Mouse (Mus musculus) adrenal gland, postnatal 4 days (tissue): ENCODE measurements around the gene Hdac4. TPM values are rescaled to one million over a fixed set of nuclear protein-coding genes. Genes with fewer than 3 reads are reported as not detected.

Experiments
- DNase-seq, 2 experiments: peaks; one replicate each; pipeline ENCODE4 v3.0.0; 2021 to 2022; ENCODE audit warnings: low spot score in 2 of 2, mixed read lengths in 2 of 2
- total RNA-seq, 2 experiments: library from RNA; stranded (reverse); gene quantifications; 2 replicates each; pipeline ENCODE4 v1.2.3; 2021

Gene Hdac4
- total RNA-seq, 2 experiments from 2014 or later: 93.3 to 97.8 TPM

GRCm38 (mm10) chr1:91927536-91928315 lies 267.8 kb downstream of the Hdac4 start:
- no peak for DNase-seq

DNA sequence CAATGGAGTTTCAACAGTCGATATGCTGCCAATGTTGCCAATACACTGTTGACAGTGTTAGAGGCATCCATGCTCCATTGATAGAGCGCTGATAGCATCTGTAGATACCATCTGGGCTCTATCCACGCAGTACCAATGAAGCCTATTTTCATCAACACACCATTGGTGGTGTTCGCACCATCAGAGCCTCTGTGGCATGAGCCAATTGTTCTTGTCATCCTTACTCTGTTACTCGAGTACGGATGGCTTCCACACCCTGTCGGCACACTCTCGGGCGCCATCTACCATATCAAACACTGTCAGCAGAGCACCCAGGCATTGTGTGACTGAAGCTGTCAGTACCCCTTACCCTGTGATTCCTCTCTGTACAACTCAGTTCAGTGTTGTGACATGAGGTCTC lies 271.9 kb downstream of the Hdac4 start:
- DNase-seq: no peak

DNA sequence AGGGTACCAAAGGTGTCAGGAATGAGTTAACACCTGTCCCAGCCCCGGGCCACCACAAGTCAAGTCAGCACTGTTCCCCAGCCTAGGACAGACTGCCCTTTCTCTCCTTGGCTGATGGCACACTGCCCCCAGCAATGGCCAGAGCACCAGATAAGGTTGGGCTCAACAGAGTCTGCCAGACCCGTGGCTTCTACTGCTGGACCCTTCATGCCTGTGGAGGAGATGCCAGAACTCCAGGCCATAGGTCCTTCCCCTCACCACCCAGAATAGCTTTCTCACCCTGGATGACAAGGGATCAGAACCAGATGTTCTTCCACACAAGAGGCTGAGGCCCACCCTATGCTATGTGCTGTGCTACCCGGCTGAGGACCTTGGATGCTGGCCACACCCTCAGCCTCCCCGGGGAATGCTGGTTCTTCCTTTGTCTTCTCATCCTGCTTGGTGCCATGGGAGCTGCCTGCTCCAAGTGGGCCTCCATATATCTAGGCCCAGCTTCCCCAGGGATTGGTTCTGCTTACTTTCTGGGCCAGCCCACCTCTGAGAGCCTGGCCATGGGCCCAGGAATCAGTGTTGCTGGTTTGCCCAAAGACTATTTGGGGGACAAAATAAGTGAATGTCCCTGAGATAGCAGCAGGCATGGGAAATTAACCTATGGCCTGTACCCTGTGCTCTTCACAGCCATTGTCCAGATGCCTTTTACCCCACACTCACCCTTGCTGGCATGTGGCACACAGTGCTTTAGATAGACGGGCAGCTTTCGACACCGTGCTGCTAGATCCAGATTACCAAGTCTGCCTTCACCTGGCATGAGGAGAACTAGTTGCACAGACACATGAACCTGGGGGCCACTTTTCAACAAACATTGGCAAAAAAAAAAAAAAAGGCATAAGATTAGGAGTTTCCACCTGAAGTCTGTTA lies 273.0 kb downstream of the Hdac4 start:
- DNase-seq: no peak

- no peak for DNase-seq
These were observed 273.8 kb downstream of the Hdac4 start for GRCm38 (mm10) chr1:91921702-91922101.

DNA sequence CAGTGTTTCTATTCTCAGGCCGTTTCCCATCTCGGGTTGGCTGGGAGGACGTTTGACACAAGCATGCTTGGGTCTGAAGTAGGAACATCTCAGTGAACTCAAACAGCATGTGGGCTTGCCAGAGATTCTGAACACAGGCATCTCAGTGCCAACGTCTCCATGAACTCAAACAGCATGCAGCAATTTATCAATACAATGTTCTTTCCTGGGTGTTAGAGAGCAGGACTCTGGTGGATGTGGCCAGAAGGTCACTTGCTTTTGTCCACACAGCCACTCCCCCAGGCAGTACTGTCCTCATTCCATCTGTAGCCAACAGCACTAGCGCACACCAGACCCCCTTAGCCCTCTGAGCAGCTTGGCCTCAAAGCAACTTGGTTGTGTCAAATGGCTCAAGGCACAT lies 274.2 kb downstream of the Hdac4 start:
- no peak for DNase-seq

DNA sequence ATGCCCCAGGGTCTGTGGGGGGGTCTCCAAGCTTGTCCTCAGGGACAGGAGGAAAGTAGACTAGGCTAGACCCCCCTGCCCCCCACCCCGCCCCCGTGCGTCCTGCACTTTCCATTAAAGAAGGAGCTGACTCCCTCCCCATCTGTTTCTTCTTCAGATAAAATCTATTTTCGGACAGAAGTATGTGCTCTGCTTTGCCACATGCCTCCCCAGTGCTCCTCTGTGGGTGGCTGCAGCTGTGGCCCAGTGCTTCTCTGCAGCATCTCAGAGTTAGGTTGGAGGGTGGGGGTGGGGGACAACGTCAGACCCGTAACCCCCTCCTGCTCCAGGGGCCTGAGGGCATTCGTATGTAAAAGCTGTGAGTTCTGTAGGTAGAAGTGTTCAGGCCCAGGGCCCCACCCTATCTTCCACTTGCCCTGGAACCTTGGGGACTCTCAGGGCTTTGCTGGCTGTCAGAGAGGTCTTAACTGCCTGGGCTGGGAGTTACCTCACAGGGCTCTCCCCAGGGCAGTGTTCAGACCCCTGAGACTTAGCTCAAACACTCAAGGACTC lies 275.4 kb downstream of the Hdac4 start:
- no peak for DNase-seq

DNA sequence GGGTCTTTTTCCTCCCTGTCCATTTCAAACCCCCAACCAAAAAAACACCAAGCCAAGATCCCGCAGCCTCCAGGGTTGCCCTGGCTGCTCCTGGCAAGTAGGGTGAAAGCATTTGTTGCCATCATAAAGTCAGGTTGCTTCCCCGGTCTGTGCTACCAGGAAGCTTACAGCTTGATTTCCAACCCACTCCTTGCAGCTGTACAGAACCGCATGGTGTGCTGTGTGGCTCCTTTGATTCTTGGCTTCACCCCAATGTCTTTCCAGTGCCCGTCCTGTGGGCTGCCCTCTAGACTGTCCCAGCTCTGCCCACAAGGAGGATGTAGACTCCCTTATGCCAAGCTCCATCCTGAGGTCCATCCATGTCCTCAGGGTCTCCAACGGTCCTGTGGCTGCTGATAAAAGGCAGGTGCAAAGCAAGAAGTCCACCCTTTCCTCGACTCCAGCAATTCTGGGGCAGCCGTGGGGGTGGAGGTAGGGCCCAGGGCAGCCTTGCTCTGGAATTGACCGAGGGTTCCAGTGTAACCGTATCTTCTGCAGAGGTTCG lies 277.2 kb downstream of the Hdac4 start:
- no peak for DNase-seq

- peak; percentile 33 to 60 for DNase-seq
These were observed 277.9 kb downstream of the Hdac4 start for GRCm38 (mm10) chr1:91917596-91917995.

- DNase-seq: no peak
These were observed 279.5 kb downstream of the Hdac4 start for GRCm38 (mm10) chr1:91915961-91916360.

DNA sequence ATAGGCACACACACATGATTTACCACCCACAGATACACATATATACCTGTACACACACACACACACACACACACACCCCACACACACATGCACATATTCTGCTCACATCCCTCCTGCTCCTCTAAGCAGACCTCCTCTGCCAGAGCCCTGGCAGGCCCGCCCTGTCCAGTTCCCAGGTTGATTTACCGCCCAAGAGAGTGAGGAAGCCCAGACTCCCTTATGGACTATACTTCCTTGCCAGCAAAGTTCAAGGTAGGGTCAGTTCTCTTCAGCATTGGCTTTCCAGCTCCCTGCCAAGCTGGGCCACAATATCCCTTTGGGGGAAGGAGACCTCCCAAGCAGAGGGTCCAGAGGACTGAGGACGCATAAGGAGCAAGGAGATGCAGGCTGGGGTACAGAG lies 280.9 kb downstream of the Hdac4 start:
- no peak for DNase-seq

DNA sequence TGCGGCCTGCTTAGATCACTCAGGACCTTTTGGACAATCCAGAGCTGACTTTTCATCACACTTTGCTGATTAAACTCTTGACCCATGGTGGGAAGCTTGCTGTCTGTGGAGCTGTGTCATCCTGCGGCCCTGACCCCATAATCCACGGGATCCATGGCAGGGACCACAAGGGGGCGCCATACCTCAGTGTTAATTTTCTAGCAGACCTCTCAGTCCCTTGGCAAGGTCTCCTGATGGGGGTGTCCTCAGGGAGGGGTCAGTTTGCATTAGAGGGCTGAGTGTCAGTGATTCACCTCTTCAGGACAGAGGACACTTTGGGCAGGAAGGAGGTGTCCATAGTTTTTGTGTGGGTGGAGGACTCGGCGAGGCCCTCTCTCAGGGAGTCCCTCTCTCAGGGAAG lies 281.6 kb downstream of the Hdac4 start:
- DNase-seq: peak in 1 of 2 experiments; percentile 48

- no peak for DNase-seq
These were observed 283.0 kb downstream of the Hdac4 start for GRCm38 (mm10) chr1:91912227-91913119.

DNA sequence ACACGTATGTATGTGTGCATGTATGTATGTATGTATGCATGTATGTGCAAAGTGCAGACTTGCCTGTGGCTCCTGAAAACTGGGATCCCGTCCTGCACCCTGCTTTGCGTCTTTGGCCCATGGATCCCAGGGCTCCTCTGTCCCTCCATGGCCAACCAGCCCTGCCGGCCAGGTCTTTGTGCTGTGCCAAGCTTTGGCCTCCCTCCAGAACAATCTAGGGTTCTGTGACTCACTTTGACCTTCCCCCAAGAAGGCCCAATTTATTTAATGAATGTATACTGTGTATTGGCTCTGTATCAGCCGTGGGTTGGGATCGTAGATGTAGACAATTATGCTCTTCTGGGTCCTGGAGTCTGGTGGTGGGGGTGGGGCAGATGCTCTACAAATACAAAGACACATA lies 290.2 kb downstream of the Hdac4 start:
- no peak for DNase-seq

DNA sequence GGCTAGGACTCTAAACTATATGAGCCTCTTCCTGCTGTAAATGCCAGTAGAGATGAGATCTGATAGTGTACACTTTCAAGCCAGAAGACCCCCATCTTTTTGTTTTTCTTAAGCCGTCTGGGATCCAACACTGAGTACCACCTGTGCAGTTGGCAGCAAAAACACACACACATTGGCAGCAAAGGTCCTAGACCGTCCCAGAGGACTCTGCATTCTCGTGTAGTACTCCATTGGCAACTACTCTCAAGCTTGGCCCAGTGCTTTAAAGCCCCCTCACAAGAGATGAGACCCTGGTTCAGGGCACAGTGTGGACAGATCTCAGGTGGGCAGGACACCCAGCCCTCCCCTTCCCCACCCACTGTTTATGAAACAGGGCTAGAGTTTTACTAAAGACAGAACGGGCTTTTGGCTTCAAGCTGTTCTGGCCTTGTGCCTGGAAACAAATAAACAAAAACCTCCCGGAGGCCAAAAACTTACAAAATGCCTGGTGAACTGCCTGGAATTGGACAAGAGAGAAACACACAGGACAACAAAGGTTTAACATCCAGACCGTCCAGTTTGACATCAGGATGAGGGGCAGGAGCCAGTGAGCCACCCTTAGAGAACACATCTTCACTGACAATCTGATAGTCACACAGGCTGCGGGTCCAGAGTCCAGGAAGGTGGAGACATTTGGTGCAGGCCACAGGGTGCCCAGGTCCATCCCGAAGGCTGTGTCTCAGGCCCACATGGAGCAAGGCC lies 292.1 kb downstream of the Hdac4 start:
- DNase-seq: no peak

- DNase-seq: no peak
These were observed 298.4 kb downstream of the Hdac4 start for GRCm38 (mm10) chr1:91897078-91897477.

DNA sequence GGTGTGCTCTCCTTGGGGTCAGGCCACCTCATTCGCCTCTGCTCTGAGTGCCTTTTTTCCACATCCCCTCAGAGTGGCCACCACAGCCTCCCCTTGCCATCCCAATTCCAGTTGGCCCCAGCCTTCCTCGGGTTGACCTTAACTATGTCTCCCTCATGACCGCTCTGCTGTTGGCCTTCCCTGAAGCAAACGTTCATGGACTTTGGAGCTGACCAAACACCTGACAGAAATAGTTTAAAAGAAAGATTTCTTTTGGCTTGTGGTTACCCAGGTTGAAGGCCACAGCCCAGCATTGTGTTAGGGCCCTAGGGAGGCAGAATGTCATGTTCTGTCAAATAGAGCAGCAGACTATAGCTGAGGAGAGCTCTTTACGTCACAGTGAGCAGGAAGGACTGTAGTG lies 301.2 kb downstream of the Hdac4 start:
- DNase-seq: no peak

GRCm38 (mm10) chr1:91893598-91893997 lies 301.9 kb downstream of the Hdac4 start:
- DNase-seq: no peak

DNA sequence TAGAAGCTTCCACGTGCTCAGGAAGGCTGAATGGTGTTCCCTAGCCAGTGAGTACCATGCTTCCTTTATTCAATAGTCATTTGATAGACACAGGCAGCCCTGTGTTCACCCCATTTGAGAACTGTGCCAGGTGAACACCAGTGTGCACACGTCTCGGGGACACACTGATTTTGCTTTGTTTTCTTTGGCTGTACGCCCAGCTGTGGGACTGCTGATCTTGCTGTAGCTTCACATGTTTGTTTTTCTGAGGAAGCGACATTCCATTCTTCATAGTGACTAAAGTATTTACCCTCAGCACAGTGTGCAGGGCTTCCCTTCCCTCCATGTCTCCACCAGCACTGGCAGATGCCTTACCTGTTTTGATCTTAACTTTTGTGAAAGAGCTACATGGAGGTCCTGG lies 312.4 kb downstream of the Hdac4 start:
- DNase-seq: no peak

GRCm38 (mm10) chr1:91880899-91881298 lies 314.6 kb downstream of the Hdac4 start:
- no peak for DNase-seq

DNA sequence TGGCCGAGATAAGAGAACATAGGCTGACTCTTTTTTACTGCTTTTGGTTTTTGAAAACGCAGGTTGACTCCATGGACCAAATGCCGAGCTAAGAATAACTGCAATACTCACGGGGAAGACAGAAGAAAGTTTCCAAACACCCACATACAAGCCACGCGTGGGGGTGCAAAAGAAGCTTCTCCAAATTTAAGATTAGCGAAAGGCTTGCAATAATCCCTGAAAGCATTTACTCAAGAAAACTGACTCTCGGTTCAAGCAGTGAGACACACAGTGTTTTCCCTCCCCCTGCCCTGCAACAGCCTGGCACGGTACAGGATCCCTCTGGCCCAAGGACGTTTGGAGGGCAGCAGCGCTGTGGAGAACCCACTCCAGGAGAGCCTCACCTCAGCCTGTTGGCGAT lies 315.3 kb downstream of the Hdac4 start:
- no peak for DNase-seq
